Mouse (Mus musculus) lung, postnatal 36 days (tissue): Measurements from ENCODE around the gene Adamts17.

Experiments
- DNase-seq: peaks from one replicate; pipeline ENCODE4 v3.0.0; 2022; ENCODE audit warnings: mixed read lengths

Gene Adamts17

DNA sequence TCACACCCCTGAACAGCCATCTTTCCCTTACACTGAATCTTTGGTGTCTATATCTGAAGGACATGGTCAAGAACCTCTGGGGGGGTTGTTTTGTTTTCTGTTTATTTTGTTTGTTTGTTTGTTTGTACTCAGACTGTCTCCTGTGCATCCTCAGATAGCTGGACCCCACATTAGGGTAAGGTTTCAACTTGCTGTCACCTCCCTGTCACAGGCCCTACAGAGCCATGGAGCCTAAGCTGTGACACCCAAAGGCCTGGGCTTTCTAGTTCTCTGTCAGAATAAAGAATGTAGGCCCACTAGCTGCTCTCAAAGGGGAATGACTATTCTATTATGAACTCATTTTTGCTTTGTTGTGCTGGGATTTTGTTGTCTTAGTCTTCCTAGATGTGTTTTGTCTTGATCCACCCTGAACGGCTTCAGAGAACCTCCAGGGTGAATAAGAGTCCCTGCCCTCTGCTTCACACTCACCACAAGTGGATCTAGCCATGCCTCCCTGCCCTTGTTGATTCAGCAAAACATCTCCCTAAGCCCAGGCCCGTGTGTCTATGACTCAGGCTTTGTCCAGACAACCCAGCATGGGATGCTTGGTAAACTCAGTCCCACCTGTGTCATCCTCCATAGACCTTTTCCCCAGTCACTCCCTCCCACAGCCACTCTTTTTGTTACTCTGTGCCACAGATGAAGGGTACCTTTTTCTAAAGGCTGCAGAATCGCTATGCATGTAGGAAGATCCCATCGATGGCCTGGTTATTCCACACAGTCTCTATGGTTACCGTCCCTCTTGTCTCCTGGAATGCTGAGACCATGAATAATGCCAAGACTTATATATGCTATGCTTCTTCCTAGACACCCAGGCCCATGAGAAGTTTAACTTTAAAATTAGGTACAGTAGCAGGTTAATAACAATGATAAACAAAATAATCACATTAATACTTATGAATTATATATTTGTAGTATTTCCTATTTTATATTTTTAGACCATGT lies 197.3 kb downstream of the Adamts17 start:
- no peak for DNase-seq

DNA sequence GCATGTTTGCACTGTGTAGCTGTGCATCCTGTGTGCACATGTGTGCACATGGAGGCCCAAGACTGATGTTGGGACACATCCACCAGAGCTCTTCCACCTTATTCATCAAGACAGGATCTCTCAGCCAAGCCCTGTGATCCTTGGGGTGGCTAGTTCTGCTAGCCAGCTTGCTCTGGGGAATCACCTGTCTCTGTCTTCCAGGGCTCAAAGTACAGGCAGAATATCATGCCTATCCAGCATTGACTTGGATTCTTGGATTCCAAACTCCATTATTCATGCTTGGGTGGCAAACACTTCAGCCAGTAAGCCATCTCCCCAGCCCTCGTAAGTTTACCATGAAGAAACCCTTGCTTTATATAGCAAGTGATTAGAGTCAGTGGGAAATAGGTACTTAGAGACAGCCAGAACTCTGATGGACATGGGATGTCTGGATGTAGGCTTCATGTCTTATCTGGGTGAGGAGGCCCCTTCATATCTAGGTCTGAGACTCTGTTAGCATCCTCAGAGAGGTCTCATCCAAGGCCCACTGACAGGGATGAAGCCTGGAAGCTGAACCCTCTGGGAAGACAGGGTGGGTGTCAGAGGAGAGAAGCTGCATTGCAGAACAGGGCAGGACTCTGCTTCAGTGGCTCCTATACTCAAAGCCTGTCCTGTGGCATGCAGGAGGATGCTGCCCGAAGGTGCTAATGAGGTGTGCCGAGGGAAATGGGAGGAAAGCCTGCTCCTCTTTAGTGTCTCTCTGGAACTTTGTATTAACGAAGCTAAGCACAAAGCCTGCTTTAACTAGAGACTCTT lies 198.4 kb downstream of the Adamts17 start:
- DNase-seq = no peak

DNA sequence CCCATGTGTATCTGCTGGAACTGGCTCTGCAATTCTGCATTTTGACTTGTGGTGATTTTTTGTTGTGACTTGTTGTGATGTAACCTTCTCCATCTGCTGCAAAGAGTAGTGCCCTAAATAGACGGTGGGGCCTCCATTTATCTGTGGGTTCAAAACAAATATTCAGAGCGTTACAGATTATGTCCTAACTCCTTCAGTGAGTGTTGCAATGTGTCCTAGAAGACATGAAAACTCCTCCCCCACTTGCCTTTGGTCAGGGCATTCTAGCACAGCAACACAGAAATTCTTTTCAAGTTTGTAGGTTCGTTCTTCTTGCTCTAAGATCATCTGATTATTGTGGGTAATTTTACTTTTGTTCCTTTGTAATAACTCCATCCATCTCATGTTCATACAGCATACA lies 199.6 kb downstream of the Adamts17 start:
- DNase-seq = peak; percentile 40

DNA sequence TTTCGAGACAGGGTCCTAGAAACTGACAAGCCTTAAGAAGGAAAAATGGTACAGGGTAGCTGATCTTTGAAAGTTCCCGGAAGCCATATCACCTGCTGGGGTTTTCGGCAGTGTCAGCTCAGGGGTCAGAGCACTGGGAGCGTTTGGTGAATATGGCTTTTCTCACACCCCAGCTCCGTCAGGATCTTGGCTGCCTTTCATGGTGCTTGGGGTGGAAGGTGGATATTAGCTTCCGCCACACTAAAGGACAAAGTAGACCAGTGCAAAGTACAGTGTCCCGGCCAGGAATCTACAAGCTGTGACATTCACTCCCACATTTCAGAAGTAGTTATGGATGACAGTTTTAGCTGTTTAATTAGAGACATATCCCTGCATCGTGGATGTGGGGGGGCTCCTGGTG lies 200.3 kb downstream of the Adamts17 start:
- no peak for DNase-seq

DNA sequence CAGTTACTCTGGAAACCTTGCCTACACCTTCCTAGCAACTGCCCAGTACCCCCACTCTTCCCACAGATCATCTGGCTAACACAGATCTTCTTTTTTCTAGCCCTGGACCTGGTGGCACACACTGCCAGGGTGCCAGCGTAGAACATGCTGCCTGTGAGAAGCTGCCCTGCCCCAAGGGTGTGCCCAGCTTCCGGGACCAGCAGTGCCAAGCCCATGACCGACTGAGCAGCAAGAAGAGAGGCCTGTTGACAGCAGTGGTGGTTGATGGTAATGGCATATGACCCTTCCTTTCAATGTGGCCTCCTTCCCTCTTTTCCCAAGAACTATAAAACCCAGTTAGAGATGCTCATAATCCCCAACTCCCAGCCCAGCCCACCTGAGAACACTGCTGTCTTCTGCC lies 202.2 kb downstream of the Adamts17 start:
- DNase-seq = no peak

DNA sequence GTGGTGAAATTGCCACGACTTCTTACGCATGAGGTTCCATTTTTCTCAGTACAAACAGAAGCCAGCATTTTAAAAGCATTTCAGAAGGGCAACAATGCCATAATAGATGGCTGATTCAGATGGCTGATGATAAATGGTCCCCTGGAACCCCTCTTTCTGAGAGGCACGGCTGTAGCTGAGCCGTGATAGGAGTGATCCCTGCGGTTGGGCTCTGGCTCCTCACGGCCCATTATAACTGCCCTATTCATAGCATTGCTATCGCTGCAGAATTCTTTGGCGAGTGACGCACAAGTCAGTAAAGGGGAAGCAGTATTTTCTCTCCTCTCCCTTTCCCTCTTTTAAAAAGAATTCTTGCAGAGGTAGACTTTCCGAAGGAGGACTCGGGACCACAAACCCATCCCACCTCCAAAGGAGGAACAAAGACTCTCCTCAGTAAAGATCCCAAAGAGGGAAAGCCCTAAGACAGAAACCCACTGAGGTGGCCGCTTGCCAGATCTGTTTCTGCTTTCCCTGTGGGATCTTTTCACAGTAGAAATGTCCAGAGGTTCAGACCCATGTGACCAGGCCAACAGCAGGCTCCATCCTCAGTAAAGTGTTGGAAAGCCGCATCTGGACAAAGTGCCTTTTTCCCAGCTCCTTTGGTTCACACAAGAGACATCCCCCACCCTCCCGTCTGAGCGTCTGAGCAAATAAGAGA lies 204.7 kb downstream of the Adamts17 start:
- no peak for DNase-seq

DNA sequence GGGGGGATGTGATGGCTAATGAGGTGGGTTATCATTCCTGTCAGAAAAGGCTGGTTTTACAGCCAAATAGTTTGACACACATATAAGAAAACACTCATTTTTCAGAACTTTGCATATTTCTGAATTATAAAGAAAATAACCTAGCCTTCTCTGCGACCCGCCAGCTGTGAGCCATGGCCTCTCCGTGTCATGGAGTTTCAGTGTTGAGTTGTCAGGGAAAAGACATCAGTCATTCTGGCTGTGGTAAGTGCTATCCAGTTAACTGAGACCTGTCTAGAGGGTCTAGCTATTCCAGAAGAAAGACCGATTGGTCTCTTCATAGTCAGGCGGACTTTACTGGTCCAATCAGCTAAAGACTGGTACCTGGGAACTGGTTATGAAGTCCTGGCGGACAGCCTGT lies 205.7 kb downstream of the Adamts17 start:
- DNase-seq = no peak

DNA sequence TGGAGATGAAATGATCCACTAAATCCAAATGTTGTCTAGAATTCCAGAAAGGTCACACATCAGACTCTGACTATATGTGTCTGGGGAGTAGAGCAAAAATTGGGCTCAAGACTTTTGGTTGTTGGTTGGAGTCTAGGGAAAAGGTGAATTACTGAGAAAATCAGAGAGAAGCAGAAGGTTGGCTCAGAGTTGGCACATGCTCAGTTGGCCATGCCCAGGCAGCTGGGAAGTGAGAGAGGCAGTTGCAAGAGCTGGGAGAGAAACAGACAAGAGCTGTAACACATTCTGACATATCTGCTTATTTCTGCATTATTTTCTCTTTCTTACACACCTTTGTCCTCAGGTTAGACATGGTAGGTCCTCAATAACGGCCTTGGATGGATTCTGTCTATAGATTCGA lies 209.7 kb downstream of the Adamts17 start:
- DNase-seq = no peak

DNA sequence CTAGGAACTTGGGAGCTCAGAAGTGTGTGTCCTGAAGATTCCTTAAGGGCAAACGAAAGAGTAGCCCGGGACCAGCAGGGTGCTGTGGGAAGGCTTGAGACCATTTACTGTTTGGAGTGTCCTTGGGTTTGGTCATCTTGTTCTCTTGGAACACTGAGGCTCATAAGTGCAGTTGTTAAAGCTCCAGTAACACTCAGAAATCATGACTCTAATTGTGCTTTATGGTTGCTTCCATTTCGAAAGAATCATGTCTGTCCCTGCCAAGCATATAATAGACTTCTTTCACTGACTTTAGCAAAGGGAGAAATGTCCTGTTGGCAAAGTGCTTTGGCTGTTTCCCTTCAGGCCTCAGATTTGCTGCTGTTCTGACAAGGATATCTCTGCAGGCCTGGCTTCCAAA lies 210.9 kb downstream of the Adamts17 start:
- no peak for DNase-seq

DNA sequence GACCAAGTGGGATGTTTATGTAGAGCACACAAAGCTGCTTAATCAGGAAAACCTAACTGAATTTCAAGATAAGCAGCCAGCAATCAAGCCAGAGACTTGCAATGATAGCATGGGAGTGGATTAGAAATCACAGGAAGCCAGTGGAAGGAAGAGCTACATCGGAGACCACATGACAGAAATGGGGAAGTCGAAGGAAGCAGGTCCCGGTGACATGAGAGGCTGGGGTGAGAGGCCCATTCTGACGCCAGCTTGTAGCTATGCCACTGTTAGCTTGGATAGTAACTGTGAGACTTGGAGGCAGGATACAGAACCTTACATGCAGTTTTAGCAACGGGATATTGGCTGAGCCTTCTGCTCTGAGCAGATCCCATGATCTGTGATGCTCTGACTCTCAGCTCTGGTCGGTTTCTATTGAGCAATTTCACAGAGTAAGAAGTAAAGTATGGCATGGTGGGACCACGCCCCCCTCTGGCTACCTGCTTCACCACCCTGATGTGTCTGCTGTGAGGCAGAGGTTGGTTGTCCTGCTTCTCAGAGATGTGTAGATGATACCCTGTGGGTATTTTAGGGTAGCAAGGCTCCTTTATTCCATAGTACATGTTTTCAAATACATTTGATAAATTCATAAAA lies 211.7 kb downstream of the Adamts17 start:
- no peak for DNase-seq

DNA sequence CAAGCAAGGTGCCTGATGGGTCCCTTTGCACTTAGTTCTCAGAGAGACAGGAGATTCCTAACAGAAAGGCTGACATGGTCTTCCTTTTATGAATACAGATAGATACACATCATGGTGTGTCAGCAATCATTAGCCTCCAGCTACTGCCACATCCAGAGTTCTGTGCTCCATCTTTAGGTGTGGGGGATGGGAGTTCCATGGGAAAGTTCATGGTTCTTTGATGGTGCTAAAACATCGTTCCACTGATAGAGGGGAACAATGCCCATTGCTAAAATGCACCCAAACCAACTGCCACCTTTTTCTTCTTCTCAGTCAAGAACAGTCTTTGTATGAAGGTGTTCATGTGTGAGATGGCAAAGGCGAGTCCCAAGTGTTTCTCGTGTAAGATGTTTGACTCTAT lies 215.3 kb downstream of the Adamts17 start:
- no peak for DNase-seq

DNA sequence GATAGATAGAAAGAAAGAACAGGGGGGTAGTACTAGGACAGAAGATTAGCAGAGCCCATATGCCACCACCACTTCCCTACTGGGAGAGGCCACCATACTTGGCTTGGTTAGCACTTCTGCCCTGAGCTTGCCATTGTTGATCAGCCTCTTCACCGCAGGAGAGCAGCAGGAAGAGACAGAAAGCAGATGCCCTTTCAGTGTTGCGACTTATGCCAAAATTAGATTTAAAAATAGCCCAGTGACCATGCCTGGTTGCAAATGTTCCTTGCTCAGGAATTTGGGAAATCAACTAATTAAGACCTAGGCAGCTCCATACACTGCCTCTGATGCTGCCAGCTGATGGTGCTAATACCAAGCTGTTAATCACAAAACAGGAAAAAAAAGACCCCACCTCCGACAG lies 216.0 kb downstream of the Adamts17 start:
- DNase-seq = peak; percentile 22

DNA sequence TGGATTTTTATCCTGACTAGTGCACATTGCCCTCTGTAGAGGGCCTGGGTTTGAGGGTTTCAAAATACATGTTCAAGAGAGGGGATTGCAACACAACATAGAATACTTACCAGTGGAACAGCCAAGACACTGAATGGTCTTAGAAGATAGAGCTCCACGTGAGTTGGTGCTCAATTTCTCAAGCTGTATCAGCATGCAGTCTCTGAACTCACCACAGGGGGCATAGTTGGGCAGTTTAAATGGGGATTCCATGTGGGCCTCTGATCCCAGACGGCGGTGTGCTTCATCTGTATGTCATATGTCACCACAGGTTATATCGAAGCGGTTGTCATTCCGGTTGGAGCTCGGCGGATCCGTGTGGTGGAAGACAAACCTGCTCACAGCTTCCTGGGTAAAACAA lies 222.2 kb downstream of the Adamts17 start:
- peak; percentile 62 for DNase-seq

DNA sequence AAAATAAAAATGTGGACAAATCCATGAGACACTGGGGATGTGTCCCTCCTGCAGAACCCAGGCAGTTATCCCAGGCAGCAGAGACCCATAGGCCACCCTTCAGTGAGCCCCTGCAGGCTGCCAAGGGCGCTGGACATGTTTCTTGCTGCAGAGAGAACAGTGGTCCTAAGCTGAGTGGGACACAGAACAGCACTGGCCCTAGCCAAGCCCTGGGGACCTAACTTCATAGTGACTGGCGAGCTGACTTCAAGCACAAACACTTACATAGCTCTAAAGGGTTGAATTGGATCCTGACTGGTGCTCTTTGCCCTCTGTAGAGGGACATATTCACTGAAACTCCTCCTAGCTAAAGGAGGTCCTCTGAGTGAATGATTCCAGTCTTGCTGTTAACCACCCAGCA lies 223.0 kb downstream of the Adamts17 start:
- DNase-seq = no peak

DNA sequence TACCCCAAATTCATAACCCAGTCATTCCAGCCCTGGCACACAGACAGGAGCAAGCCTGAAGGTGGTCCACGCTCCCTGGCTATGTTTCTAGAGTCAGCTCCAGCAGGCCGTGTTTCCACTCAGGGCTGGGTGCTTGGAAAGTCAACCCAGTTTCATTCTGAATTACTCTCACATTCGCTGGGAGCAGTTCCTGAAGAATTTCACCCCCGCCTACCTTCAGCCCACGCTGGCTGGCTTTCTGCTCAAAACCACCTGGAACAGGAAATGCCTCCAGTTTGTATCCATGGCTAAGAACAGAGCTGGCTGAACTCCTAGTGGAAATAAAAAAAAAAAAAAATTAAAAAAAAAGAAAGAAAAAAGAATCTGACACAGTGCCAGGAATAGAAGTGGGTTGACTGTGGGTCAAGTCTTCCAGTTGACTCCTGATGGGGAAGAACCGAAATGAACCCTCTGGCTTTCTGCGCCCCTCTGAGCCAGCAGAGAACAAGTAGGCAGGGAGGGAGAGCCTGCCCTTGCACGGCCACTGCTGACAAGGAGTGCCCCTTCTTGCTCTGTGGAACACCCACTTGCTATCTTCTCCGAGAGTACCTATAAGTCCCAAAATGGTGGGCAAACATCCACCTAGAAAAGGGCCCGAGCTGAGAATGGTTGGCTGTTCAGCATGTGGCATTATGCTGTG lies 225.2 kb downstream of the Adamts17 start:
- peak; percentile 13 for DNase-seq

DNA sequence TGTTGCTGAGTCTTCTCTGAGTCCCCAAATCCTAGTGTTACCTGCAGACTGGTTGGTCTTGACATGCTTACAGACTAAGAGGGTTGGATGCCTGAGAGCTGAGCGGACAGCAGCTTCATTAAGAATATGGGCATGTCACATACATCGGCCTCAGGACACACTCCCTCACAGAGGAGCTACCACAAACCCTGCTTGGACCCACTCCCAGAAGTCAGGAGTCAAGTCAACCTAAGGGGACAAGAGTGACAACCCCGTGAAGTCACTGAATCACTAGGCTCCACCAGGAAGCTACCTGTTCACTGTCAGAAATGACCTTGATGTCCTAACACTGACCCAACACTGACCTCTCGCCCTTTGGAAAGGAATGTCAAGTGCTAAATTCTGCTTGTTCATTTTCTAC lies 226.1 kb downstream of the Adamts17 start:
- DNase-seq = no peak

DNA sequence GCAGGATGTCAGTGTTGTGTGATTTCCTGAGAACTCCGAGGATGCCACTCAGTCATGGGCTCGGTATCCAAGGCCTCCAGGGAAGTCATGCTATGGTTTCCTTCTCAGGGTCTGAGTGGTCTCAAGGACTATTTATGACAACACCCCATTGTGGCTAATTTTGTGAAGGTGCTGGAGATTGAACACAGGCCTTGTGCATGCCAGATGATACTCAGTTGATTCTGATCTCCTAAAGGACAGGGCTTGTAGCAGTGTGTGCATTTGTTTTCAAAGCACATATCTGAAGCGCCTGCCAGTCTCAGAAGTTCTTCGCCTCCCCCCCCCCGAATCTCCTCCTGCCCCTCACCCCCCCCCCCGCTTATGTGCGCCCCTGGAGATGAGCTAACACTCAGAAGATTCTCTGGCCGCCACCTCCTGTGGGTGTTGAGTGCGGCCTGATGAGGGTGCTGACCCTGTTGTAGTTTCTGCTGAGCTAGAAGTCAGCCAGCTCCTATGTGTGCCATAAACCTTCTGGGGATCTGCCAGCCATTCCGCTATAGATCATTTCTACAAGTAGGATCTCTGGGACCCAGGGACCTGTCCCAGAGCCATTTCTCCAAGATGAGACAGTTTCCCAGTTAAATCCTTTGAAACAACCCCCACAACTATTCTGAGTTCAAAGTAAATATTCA lies 232.6 kb downstream of the Adamts17 start:
- no peak for DNase-seq

DNA sequence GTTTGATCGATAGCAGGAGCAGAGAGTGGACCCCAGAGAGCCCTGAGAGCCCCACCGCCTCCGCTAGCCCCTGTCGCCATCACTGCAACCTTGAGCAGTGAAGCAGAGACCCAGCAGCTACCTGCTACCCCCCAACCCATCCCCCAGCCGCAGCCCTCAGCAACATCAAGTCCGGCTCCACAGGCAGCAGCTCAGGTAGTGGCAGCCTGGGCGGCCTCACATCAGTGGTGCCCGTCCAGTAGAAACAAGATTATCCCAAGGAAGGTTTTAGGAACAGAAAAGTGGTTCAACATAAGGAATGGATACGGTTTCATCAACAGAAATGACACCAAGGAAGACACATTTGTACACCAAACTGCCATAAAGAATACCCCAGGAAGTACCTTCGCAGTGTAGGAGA lies 243.2 kb downstream of the Adamts17 start:
- DNase-seq = no peak

DNA sequence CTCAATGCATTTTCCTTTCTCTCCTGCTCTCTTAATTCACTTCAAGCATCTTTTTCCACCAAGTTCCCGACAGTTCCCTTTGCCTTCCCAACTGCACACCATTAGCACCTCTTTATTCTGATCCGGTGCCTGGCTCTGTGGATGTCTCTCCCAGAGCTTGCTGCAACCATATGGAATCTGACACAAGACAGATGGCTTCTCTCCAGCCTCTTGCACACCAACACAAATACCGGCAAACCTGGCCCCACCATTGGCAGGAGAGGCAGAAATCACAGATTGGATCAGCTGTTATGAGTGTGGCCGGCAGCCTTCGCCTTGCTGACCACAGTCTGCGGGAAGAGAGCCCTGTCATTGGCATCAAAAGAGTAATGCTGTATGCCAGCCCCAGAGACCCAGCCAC lies 248.2 kb downstream of the Adamts17 start:
- DNase-seq = no peak

DNA sequence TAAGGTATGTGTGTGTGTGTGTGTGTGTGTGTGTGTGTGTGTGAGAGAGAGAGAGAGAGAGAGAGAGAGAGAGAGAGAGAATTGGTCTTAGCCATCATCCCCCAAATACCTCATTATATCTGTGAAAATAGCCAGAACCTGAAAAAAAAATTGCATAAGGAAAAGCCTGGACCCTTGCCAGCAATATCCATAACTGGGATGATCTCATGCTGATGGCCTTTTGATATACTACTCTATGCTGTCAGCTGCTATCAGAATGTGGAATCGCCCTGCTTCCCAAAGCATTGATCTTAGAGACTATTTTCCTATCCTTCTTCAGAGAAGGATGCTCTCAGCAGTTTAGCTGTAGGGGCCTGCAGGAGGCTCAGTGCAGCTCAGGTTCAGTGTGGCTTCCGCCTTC lies 257.6 kb downstream of the Adamts17 start:
- no peak for DNase-seq

DNA sequence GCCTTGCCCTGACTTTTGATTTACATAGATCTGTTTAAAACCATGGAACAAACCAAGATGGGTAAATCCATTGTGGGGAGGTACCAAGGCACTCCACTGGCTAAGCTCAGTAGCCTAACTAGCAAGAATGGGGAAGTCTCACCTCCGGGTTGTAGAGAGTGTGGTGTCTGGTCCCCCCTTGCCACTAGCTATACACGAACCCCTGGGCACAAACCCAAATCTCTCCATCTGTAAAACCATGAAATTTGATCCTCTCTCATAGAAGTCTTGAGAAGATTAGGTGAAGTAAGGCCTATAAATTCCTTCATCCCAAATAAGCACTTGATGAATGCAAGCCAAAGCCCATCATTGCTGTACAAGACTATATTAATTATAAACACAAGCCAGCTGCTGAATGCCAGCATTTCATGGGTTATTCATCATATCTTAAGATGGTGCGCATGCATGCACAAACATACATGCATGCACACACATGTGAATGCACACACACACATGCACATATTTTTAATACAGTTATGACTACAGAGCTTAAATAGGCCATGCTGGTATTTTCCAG lies 262.0 kb downstream of the Adamts17 start:
- no peak for DNase-seq
